Mouse (Mus musculus) kidney, adult 2 months (tissue): ENCODE results near the gene Rbm44. TPM values are rescaled to one million over a fixed set of nuclear protein-coding genes. Genes with fewer than 3 reads are reported as not detected.

Experiments
- DNase-seq: peaks from one replicate; pipeline ENCODE4 v3.0.0; 2021
- H3K27ac ChIP-seq: fragments of 200-500 bp; 2 replicates; pipeline ENCODE4 v1.5.1; 2012; ENCODE audit warnings: low read depth, low read length, control low read depth, inconsistent platforms; ENCODE audit not compliant: insufficient read depth
- H3K27me3 ChIP-seq: fragments of 200-500 bp; replicated peaks from 2 replicates; pipeline ENCODE4 v1.6.1; 2012; ENCODE audit warnings: mild to moderate bottlenecking, moderate library complexity, low read length, inconsistent platforms; ENCODE audit not compliant: control insufficient read depth, insufficient read depth
- H3K36me3 ChIP-seq: fragments of 200-500 bp; 2 replicates; pipeline ENCODE4 v1.6.1; 2012; ENCODE audit warnings: mild to moderate bottlenecking, moderate library complexity, low read length, inconsistent platforms; ENCODE audit not compliant: control insufficient read depth, insufficient read depth
- H3K4me1 ChIP-seq: fragments of 200-500 bp; 2 replicates; pipeline ENCODE4 v1.6.1; 2011; ENCODE audit warnings: low read length; ENCODE audit not compliant: control insufficient read depth, insufficient read depth
- H3K4me3 ChIP-seq: fragments of 200-500 bp; 2 replicates; pipeline ENCODE4 v1.5.1; 2011; ENCODE audit warnings: mild to moderate bottlenecking, low read depth, low read length, control low read depth; ENCODE audit not compliant: insufficient read depth
- CTCF ChIP-seq: fragments of 200-500 bp; conservative IDR thresholded peaks from 2 replicates; pipeline ENCODE4 v1.5.1; 2011; ENCODE audit warnings: low read depth, mild to moderate bottlenecking, control low read depth, low read length, moderate library complexity, mixed read lengths; ENCODE audit not compliant: insufficient read depth, insufficient read length
- POLR2A ChIP-seq: fragments of 200-500 bp; IDR thresholded peaks from one replicate; pipeline ENCODE4 v1.6.1; 2011; ENCODE audit warnings: low read depth, low read length, control low read depth
- WGBS: fragments of 180-500 bp; shearing (Covaris S2); methylation state at CpG from one replicate; pipeline ENCODE4 v1.1.7; 2018; 5-methylcytosine and 5-hydroxymethylcytosine counted together
- polyA plus RNA-seq: library from polyadenylated mRNA; depleted of rRNA; stranded (reverse); fragments of >200 nt; gene quantifications from 2 replicates; pipeline ENCODE4 v1.2.3, GENCODE M21; 2012

The Rbm44 gene
- polyA plus RNA-seq, 1 experiment, result not detected

GRCm38 (mm10) chr1:91123466-91123865 is 21.4 kb upstream of the Rbm44 start:
- DNase-seq, result no peak
- no peak overlapping the region for H3K27ac ChIP-seq
- no peaks in the 10 kb centered on the region for H3K27me3 ChIP-seq
- TF ChIP-seq CTCF, result no peak
- TF ChIP-seq POLR2A, result no peak
- H3K4me3 ChIP-seq, result no peak overlapping the region
- peaks cover 2% of the 10 kb centered on the region for H3K36me3 ChIP-seq
- no peaks in the 10 kb centered on the region for H3K4me1 ChIP-seq
- WGBS, result 93% methylated on average over 3 of the region's 3 CpGs

DNA sequence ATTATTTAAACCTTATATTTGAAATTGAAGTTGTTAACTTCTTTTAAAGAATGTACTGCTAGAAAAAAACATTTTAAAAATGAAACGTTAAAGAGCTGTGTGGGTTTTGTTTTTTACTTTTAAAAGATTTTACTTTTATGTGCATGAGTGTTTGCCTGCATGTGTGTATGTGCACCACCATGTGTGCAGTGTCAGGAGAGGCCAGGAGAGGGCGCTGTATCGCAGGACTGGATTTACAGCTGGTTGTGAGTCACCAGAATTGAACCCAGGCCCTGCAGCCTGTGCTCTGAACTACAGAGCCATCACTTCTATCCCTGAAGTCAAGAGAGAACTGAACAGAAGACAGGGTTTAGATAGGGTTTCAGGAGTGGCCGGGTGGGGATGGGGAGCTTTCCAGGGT is 16.0 kb upstream of the Rbm44 start:
- TF ChIP-seq CTCF (0 out of 2 replicates have a peak, but pooled peaks have one; percentile 10), POLR2A (no peak)
- DNase-seq, result no peak
- no peak overlapping the region for H3K27ac ChIP-seq
- H3K4me3 ChIP-seq, result no peak overlapping the region
- 89% methylated on average over 4 of the region's 4 CpGs for WGBS
- no peaks in the 10 kb centered on the region for H3K27me3 ChIP-seq
- H3K36me3 ChIP-seq, result peaks cover 3% of the 10 kb centered on the region
- H3K4me1 ChIP-seq, result no peaks in the 10 kb centered on the region

GRCm38 (mm10) chr1:91137036-91137435 is 7.9 kb upstream of the Rbm44 start:
- no peak overlapping the region for H3K27ac ChIP-seq
- TF ChIP-seq POLR2A (no peak), CTCF (no peak)
- DNase-seq, result no peak
- no peaks in the 10 kb centered on the region for H3K27me3 ChIP-seq
- no peaks in the 10 kb centered on the region for H3K36me3 ChIP-seq
- H3K4me3 ChIP-seq, result no peak overlapping the region
- WGBS, result 78% methylated on average over 2 of the region's 2 CpGs
- H3K4me1 ChIP-seq, result no peaks in the 10 kb centered on the region

- Histone ChIP-seq H3K36me3 (no peaks in the 10 kb centered on the region), H3K27ac (no peak overlapping the region), H3K4me1 (no peaks in the 10 kb centered on the region), H3K27me3 (no peaks in the 10 kb centered on the region), H3K4me3 (no peak overlapping the region)
- DNase-seq, result no peak
- WGBS, result 78% methylated on average over 2 of the region's 2 CpGs
- TF ChIP-seq CTCF (no peak), POLR2A (no peak)
These were observed 6.6 kb downstream of the Rbm44 start for GRCm38 (mm10) chr1:91151509-91151908.

DNA sequence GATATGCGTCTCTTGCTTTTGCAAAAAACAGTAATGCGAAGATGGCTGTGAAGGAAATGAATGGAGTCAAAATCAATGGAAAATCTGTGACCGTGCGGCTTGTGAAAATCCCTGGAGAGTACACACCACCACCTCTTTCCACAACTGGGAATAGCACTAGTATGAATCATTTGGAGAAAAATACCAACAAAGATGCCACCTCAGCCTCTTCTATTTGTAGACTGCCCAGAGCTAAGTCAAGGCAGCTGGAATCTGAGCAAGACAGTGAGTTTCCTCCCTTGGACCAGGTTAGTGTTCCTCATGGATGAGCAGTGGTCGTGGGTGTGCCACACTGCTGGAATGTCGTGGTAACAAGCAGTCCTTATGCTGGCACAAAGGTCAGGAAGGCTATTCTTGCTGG is 21.9 kb downstream of the Rbm44 start:
- WGBS, result 69% methylated on average over 6 of the region's 6 CpGs
- no peaks in the 10 kb centered on the region for H3K4me1 ChIP-seq
- H3K4me3 ChIP-seq, result no peak overlapping the region
- no peak overlapping the region for H3K27ac ChIP-seq
- TF ChIP-seq POLR2A, result no peak
- TF ChIP-seq CTCF, result no peak
- no peak for DNase-seq
- H3K36me3 ChIP-seq, result no peaks in the 10 kb centered on the region
- H3K27me3 ChIP-seq, result no peaks in the 10 kb centered on the region

DNA sequence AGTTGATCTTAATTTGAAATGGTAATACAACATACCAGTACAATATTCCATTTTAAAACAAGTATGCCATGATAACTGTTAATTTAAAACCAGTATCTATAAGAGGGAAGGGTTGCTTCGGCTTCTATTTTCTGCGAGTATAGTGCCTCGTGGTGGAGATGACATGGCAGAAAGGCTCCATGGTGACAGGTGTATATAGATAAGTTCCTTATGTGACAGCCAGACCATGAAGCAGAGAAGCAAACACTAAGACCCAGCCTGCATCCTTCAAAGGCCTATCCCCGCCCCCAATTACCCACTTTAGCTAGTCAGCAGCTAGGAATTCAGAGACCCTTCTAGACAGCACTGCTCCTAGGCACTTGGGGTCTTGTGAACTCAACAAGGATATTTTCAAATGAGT is 24.3 kb downstream of the Rbm44 start:
- WGBS, result 88% methylated on average over 4 of the region's 4 CpGs
- TF ChIP-seq POLR2A (no peak), CTCF (no peak)
- DNase-seq, result no peak

GRCm38 (mm10) chr1:91174796-91175195 is 29.9 kb downstream of the Rbm44 start:
- no peak for DNase-seq
- no peaks in the 10 kb centered on the region for H3K4me1 ChIP-seq
- TF ChIP-seq CTCF (no peak), POLR2A (no peak)
- WGBS, result 94% methylated on average over 5 of the region's 5 CpGs
- no peak overlapping the region for H3K4me3 ChIP-seq
- no peaks in the 10 kb centered on the region for H3K27me3 ChIP-seq
- H3K36me3 ChIP-seq, result no peaks in the 10 kb centered on the region
- no peak overlapping the region for H3K27ac ChIP-seq

More for the DNA sequence above, 24.3 kb downstream of the Rbm44 start:
- Histone ChIP-seq H3K36me3 (no peaks in the 10 kb centered on the region), H3K4me1 (no peaks in the 10 kb centered on the region), H3K27me3 (no peaks in the 10 kb centered on the region), H3K4me3 (no peak overlapping the region), H3K27ac (no peak overlapping the region)

GRCm38 (mm10) chr1:91176026-91176425 is 31.1 kb downstream of the Rbm44 start:
- Histone ChIP-seq H3K27me3 (no peaks in the 10 kb centered on the region), H3K4me3 (no peak overlapping the region), H3K4me1 (no peaks in the 10 kb centered on the region), H3K36me3 (no peaks in the 10 kb centered on the region), H3K27ac (no peak overlapping the region)
- TF ChIP-seq POLR2A, result no peak
- TF ChIP-seq CTCF, result no peak
- WGBS, result 54% methylated on average over 3 of the region's 3 CpGs
- no peak for DNase-seq
